Mouse (Mus musculus) cerebral cortex, adult 2 months (tissue): Measurements from ENCODE around the gene Marc2.

ENCODE experiments used
- WGBS: fragments of 180-500 bp; shearing (Covaris S2); methylation state at CpG from one replicate; pipeline ENCODE4 v1.1.7; 2018; 5-methylcytosine and 5-hydroxymethylcytosine counted together

Gene Marc2

GRCm38 (mm10) chr1:184853922-184854321 lies 7.7 kb upstream of the Marc2 start:
- 64% methylated on average over 3 of the region's 3 CpGs for WGBS

DNA sequence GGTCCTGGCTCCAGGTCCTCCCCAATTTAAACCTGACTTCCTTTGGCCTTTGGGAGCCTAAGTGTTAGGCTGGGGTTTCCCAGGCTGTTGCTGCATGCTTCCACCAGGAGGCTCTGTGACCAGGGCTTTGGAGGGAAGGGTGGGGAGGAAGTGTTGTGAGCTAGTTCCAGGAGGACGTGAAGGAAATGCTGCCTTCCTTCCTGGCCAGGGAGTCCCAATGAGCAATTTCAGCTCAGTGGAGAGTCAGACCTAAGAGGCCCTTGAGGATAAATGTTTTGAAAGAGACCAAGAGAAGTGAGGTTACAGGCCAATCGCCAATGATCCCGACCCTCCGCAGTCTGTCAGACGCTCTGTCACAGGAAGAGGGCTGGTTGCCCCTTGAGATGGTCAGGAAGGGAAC lies 7.1 kb upstream of the Marc2 start:
- WGBS: 42% methylated on average over 5 of the region's 5 CpGs

DNA sequence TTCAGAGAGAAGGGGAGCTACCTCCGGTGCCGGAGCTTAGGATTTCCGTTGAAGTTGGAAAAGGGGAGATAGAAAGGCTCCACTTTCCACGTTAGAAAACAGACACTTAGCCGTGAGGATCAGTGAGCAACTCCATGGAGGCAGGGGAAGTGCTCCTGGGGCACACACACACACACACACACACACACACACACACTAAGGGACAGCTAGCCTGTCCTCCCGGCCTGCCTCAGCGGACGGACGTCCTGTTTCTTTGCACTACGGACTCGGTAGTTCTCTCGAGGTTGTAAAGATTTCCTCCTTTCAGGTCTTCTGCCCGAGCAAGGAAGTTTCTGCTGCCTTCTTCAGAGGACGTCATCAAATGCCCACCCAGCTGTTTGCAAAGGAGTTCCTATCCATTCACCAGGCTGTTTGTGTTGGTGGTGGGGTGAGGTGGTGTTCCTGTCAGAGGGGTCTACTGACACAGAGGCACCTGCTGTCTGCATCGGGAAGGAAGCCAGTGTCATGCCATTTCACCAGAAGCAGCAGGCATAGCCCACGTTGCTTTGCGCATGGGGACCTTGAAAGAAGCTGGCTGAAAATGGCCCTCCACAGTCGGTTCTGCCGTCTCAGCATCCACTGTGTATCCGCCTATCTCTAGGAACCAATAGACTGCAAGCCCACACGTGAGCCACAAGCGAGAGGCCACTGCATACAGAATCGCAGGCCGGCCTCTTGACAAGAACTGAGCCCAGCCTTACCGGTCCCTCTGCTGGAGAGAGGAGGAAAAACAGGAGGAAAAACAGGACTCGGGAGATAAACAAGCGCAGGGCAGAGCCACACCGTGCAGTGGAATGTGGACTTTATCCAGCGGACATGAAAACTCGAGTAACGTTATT lies 5.7 kb upstream of the Marc2 start:
- 23% methylated on average over 31 of the region's 31 CpGs for WGBS

DNA sequence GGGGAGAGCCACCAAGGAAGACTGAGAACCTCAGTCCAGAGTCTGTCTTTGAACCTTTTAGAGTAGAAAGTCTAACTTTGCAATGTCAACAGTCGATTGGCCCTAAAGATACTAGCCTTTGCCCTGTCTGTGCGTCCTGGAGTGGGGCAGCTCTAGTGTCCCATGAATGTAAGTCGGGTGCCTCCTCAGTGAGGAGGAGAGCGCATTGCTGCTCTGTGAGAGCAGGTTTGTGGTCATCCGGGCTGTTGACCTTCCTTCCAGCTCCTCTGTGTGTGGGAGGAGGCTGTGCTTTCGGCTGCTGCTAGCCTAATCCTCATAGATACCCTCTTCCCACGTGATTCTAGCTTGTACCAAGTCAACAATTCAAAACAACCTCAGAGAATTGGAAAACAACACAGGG lies 4.9 kb upstream of the Marc2 start:
- WGBS: 72% methylated on average over 7 of the region's 7 CpGs

GRCm38 (mm10) chr1:184846973-184847372 lies 722 bp upstream of the Marc2 start:
- 51% methylated on average over 3 of the region's 3 CpGs for WGBS

DNA sequence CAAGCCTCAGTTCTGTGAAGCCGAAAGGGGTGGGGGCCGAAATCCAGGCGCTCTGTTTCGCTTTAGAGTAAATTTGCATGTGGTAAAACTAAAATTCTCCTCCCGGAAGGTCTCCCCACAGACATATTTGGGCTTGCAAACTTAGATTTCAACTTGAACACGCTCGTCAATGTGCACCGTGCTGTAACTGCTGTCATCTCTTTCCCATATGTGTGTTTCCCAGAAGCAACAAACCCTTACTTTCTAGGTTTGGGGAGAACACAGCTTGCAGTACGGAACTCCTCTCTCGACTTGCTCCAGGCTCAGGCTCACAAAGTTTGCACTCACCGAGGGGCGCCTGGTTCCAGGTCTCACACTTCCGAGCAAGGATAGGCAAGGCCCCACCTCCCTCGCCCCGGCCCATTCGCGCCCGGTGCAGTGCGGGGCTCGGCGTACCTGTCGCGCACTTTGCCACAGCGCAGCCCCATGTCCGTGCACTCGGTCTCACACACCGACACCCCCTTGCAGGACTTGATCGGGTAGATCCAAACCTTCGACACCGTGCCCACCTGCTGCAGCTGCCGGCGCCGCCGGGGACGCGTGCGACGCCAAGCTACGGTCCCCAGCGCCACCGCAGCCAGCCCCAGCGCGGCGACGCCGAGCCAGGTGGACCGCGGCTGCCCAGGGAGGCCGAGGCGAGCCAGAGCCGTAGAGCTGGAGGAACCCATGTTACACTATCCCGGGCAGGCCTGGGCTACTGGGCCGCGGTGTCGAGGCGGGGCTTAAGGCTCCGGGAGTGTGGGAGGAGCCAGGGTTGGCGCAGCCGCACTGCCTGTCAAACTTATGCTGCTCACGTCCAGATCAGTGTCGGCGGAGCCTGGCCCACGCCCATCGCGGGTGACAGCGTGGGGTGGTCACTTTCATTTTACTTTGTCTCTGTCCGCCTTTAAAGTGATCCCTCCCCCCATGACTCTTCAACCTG lies 860 bp downstream of the Marc2 start:
- WGBS: under 1% methylated on average over 67 of the region's 67 CpGs

DNA sequence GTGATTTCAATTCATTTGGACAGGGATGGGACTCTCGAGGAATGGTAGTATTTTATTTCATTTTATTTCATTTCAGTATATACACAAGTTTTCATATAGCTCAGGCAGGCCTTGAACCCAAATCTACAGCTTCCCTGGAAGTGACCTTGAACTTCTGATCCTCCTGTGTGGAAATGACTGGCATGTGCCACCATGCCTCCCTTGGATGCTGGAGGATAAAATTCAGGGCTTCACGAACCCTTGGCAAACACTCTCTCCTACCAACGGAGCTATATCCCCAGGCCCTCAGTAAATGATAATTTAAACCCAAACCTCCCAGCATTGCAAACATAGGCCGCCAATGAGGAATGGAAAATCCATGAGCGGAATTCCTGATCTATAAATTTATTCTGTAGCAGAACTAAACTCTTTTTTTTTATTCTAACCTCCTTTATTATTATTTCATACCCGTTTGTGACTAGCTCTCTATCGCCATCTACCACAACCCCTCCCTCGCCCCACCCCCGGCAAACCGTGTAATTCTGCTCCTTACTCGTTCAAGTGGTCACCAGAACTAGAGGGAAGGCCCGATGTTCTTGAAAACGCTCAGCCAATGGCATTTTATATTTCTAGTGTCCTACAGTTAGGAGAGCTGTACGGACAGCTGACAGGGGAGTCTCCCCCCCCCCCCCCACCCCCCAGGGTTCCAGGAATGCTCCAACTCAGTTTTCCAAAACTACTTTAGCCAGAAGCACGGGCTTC lies 1.8 kb downstream of the Marc2 start:
- 13% methylated on average over 15 of the region's 15 CpGs for WGBS

- WGBS: 85% methylated on average over 4 of the region's 4 CpGs
Measured at GRCm38 (mm10) chr1:184837649-184838048, 8.6 kb downstream of the Marc2 start.

- 90% methylated on average over 5 of the region's 5 CpGs for WGBS
Measured at GRCm38 (mm10) chr1:184836350-184836749, 9.9 kb downstream of the Marc2 start.

- 97% methylated on average over 7 of the region's 7 CpGs for WGBS
Measured at GRCm38 (mm10) chr1:184833499-184833898, 12.8 kb downstream of the Marc2 start.

DNA sequence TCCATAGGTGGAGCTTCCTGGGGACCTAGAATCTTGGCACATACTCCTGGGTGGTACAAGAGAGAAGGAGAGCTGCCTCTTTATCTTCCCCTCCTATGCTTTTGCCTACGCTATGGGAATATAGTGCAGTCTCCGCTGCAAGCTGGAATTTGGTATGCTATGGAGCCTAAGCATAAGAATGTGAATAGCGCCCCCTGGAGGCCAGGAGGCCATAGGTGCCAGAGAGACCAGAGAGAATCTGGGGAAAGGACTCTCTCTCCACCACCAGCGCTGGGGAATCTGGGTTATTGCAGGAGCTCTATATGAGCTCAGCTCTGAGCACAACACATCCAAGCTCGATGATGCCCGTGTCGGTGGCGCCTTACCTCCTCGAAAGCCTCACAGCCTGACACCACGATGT lies 14.0 kb downstream of the Marc2 start:
- 83% methylated on average over 10 of the region's 10 CpGs for WGBS

GRCm38 (mm10) chr1:184829897-184830296 lies 16.4 kb downstream of the Marc2 start:
- 76% methylated on average over 8 of the region's 8 CpGs for WGBS

DNA sequence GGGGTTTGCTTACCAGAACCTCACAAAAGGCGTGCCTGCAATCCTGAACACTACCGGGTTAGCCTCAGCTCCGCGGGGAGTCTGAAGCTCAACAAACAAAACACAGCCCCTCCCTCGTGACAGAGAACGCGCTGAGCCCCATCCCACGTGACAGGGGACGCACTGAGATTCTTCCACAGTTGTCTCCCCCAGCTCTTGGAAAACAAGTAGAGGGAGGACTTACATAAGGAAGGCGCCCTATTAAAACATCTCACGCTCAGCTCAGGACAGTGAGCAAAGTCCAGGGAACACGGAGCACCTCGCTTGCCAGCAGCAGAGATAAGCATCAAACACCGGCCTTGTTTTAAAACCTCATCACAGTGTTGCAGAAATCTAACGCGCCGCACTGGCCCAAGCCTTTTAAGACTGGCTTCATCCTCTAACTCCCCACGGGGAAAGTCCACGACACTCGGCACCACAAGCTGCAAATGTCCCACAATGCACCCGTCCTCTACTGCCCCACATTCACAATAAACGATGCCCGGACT lies 19.0 kb downstream of the Marc2 start:
- 26% methylated on average over 23 of the region's 23 CpGs for WGBS

- 10% methylated on average over 11 of the region's 11 CpGs for whole genome bisulfite sequencing
Measured at GRCm38 (mm10) chr1:184825093-184825492, 21.2 kb downstream of the Marc2 start.

DNA sequence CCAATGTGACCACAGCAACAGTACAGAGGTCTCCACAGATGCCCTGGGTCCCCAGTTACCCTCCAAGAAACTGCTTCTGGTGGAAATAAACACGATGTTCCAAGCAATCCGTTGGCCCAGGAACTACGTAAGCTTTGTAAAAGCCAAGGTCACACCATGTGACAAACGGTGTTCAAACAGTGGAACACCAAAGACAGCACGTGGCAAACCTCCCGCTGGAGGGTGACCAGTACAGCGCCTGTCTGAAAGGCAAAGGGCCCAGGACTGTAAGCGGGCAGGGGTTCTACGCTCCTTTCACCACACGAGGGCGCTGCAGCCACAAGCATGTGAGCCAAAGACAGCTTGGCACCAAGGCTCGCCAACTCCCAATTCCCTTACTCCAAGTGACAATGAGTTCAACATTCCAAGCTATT lies 21.8 kb downstream of the Marc2 start:
- 6% methylated on average over 12 of the region's 12 CpGs for WGBS

- WGBS: 44% methylated on average over 11 of the region's 11 CpGs
Measured at GRCm38 (mm10) chr1:184822678-184823077, 23.6 kb downstream of the Marc2 start.

- WGBS: 85% methylated on average over 6 of the region's 6 CpGs
Measured at GRCm38 (mm10) chr1:184817768-184818167, 28.5 kb downstream of the Marc2 start.

- WGBS: 87% methylated on average over 8 of the region's 8 CpGs
Measured at GRCm38 (mm10) chr1:184811716-184812250, 34.5 kb downstream of the Marc2 start.

DNA sequence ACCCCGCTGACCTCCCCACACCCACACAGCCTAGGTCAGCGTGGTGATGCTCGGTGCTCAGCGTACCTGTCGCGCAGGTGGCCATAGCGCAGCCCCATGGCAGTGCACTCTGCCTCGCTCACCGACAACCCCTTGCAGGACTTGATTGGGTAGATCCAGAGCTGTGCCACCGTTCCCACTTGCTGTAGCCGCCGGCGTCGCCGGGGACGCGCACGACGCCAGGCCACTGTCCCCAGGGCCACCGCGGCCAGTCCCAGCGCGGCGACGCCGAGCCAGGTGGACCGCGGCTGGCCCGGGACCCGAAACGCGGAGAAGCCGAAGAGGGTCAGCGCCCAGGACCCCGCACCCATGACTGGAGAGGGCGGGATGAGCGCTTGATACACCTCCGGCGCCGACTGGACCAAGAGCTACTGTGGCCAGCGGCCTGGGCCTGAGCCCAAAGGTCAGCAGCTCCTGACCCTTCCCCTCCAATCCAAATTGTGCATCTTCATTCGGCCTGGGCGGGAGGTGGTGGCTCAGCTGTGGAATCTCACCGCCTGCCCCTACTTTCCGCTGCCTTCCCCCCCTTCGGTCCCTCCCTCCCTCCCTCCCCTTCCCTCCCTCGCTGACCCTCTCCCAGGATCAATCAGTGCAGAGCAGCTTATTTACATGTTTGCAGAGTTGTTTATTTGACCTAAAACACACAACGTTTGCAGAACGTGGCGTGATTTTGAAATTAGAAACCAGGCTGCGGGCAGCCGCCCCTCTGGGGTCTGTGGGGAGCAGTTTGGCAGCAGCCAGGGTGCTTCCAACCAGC lies 35.3 kb downstream of the Marc2 start, which contains the start of gene Marc1:
TSS of gene Marc1 (minus strand) at position 534 of the 796 bp plus-strand sequence.
- WGBS: 12% methylated on average over 52 of the region's 52 CpGs

DNA sequence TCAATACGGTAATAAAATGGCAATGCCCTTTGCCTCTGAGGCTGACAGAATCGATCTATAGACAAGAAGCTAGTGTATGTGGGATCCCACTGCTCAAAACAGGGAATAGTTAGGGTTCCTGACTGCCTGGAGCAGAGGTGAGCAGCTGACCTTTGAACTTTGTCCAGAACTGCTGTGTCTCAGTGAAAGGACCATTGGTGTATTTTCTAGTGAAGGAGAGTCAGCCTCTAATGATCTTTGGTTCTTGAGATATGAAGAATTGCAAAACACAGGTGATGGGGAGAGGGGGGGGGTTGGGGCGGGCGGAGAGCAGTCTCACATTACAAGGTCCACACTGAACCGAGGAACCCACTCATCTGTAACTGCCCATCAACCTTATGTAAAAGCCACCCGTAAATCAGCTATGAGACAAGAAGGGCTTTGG lies 36.7 kb downstream of the Marc2 start:
- WGBS: 91% methylated on average over 6 of the region's 6 CpGs
